Comparison of ENCODE assay signal across 8 mouse cellular contexts in genomic region chr13:119487880-119488580, GRCm38 (mm10). TPM values are rescaled to one million over a fixed set of nuclear protein-coding genes. Genes with fewer than 3 reads are reported as not detected.
DNase-seq lines count a peak whose midpoint lies in the region; ATAC-seq and TF ChIP-seq lines count a peak whose summit lies in the region.

Tmem267 (plus strand) TSS chr13:119488039.
3110070M22Rik (minus strand) TSS chr13:119488383.

- H3K9me3 ChIP-seq in heart, embryonic 16.5 days (replicated peaks; ENCODE audit: control insufficient read depth, low read length) = peaks cover 11% of the 10 kb centered on the region
- H3K9me3 ChIP-seq in liver, embryonic 13.5 days (replicated peaks) = peaks cover 15% of the 10 kb centered on the region

- 77% methylated on average over 87 of the region's 87 CpGs for WGBS in heart, embryonic 16.5 days
- WGBS in liver, embryonic 13.5 days (ENCODE audit: insufficient replicate concordance) = 76% methylated on average over 87 of the region's 87 CpGs
- WGBS in olfactory bulb, adult 2 months = 68% methylated on average over 87 of the region's 87 CpGs
- 79% methylated on average over 87 of the region's 87 CpGs for WGBS in thymus, adult 2 months

- H3K4me2 ChIP-seq in heart, embryonic 16.5 days (ENCODE audit: low read depth, low read length) = peak within 1 kb of the TSS; percentile 39
- no peak within 1 kb of the TSS for H3K4me2 ChIP-seq in liver, embryonic 13.5 days

- H3K4me3 ChIP-seq in heart, embryonic 16.5 days (ENCODE audit: low read length) = no peak within 1 kb of the TSS
- H3K4me3 ChIP-seq in liver, embryonic 13.5 days (replicated peaks) = no peak within 1 kb of the TSS
- H3K4me3 ChIP-seq in olfactory bulb, adult 2 months (ENCODE audit: insufficient read depth, low read depth, low read length) = no peak within 1 kb of the TSS
- H3K4me3 ChIP-seq in thymus, adult 2 months (ENCODE audit: control insufficient read depth, insufficient read depth, low read length) = no peak within 1 kb of the TSS

- TF ChIP-seq CTCF in olfactory bulb, adult 2 months (IDR thresholded peaks at IDR 0.05; ENCODE audit: insufficient read depth, low read depth, low read length) = 0 out of 2 replicates have a peak, but pooled peaks have one; percentile 7
- TF ChIP-seq CTCF in thymus, adult 2 months (IDR thresholded peaks at IDR 0.05; ENCODE audit: borderline replicate concordance, control insufficient read depth, extremely low read depth, insufficient read depth, low read length, poor library complexity) = no peak; the same call in 1 of the 2 replicates

- H3K27me3 ChIP-seq in heart, embryonic 16.5 days (ENCODE audit: control insufficient read depth, insufficient read depth, low read length) = no peaks in the 10 kb centered on the region
- no peaks in the 10 kb centered on the region for H3K27me3 ChIP-seq in liver, embryonic 13.5 days
- no peaks in the 10 kb centered on the region for H3K27me3 ChIP-seq in thymus, adult 2 months (ENCODE audit: control insufficient read depth, insufficient read depth, low read length)

- no peak for ATAC-seq in heart, embryonic 16.5 days (replicated peaks; ENCODE audit: extremely low read depth, insufficient read depth, low FRiP score)
- ATAC-seq in liver, embryonic 13.5 days (ENCODE audit: low read depth) = no peak

- peak; percentile 84 to 90 for DNase-seq in B cell, adult 2 months
- peak; percentile 73 to 94 for DNase-seq in adrenal gland, postnatal 4 days (ENCODE audit: low spot score in 2 of 2)
- DNase-seq in fibroblast of lung, adult 2 months (ENCODE audit: low read depth) = peak; percentile 26
- peak; percentile 88 to 93 for DNase-seq in kidney, postnatal 36 days
- peak; percentile 73 for DNase-seq in liver, embryonic 13.5 days
- peak; percentile 78 for DNase-seq in thymus, adult 2 months

- no peaks in the 10 kb centered on the region for H3K4me1 ChIP-seq in heart, embryonic 16.5 days (ENCODE audit: control insufficient read depth, insufficient read depth, low read length)
- H3K4me1 ChIP-seq in liver, embryonic 13.5 days (replicated peaks) = no peaks in the 10 kb centered on the region
- H3K4me1 ChIP-seq in olfactory bulb, adult 2 months (ENCODE audit: control insufficient read depth, insufficient read depth, low read length) = peaks cover 2% of the 10 kb centered on the region; the same call in 1 of the 2 replicates
- no peaks in the 10 kb centered on the region for H3K4me1 ChIP-seq in thymus, adult 2 months (replicated peaks; ENCODE audit: control insufficient read depth, insufficient read depth, low read length)

- H3K9ac ChIP-seq in heart, embryonic 16.5 days (ENCODE audit: low read length) = peak within 1 kb of the TSS; percentile 39
- peak within 1 kb of the TSS; percentile 63 for H3K9ac ChIP-seq in liver, embryonic 13.5 days

- H3K27ac ChIP-seq in heart, embryonic 16.5 days (ENCODE audit: low read length) = 0 out of 2 replicates have a peak within 1 kb of the TSS, but pooled peaks have one; percentile 25
- no peak within 1 kb of the TSS for H3K27ac ChIP-seq in liver, embryonic 13.5 days
- peak within 1 kb of the TSS; percentile 88 for H3K27ac ChIP-seq in olfactory bulb, adult 2 months (ENCODE audit: insufficient read depth, low read depth, low read length)
- no peak within 1 kb of the TSS for H3K27ac ChIP-seq in thymus, adult 2 months (ENCODE audit: control insufficient read depth, insufficient read depth, low read length)

- H3K36me3 ChIP-seq in heart, embryonic 16.5 days (ENCODE audit: control insufficient read depth, insufficient read depth) = peaks cover 26% of the 10 kb centered on the region
- H3K36me3 ChIP-seq in liver, embryonic 13.5 days = peaks cover 18% of the 10 kb centered on the region
- H3K36me3 ChIP-seq in thymus, adult 2 months (ENCODE audit: control insufficient read depth, insufficient read depth, low read length) = peaks cover 2% of the 10 kb centered on the region

- TF ChIP-seq POLR2A in olfactory bulb, adult 2 months (IDR thresholded peaks at IDR 0.05; ENCODE audit: insufficient read depth, low read depth, low read length) = peak; percentile 84
- no peak for TF ChIP-seq POLR2A in thymus, adult 2 months (IDR thresholded peaks at IDR 0.05; ENCODE audit: control insufficient read depth, extremely low read depth, insufficient read depth, low read length, poor library complexity)

RNA-seq across cellular contexts. Expression of gene Tmem267, which starts in this region (rescaled TPM):
- total RNA-seq in adrenal gland, postnatal 4 days (2021) = 10 to 100 TPM; 12.1 to 13.2 TPM
- polyA plus RNA-seq in heart, embryonic 16.5 days (2015; fragmentation: Nextera tagmentation; extraction: Ambion mirVana) = 0.95 and 1.7 TPM in 2 replicates
- 0.45 and 0.86 TPM in 2 replicates for polyA plus RNA-seq in liver, embryonic 13.5 days (2015; fragmentation: Nextera tagmentation; extraction: Ambion mirVana)
- not detected in 2 replicates for polyA plus RNA-seq in olfactory bulb, adult 2 months (2012; ENCODE audit: insufficient read depth, insufficient read length, low replicate concordance, missing spikeins)
- 6.7 and 10.4 TPM in 2 replicates for polyA plus RNA-seq in thymus, adult 2 months (2012; rRNA removed)

RNA-seq across cellular contexts. Expression of gene 3110070M22Rik, which starts in this region (rescaled TPM):
- total RNA-seq in adrenal gland, postnatal 4 days (2021) = 1 to 10 TPM; 1.7 to 2.0 TPM
- polyA plus RNA-seq in heart, embryonic 16.5 days (2015; fragmentation: Nextera tagmentation; extraction: Ambion mirVana) = 0.74 and 0.96 TPM in 2 replicates
- polyA plus RNA-seq in liver, embryonic 13.5 days (2015; fragmentation: Nextera tagmentation; extraction: Ambion mirVana) = 0.35 and 0.37 TPM in 2 replicates
- not detected in 2 replicates for polyA plus RNA-seq in olfactory bulb, adult 2 months (2012; ENCODE audit: insufficient read depth, insufficient read length, low replicate concordance, missing spikeins)
- 1.2 and 1.6 TPM in 2 replicates for polyA plus RNA-seq in thymus, adult 2 months (2012; rRNA removed)

Comparison
In these comparisons a context has a peak if more than half of its experiments do, and no peak if none do; other contexts are left out.
1. Peak in DNase-seq and H3K9ac ChIP-seq in liver, embryonic 13.5 days; RNA of the genes that start here not detected or under 1 TPM.
2. DNase-seq: peak in every context shown above with its lines; median percentile 90 in kidney, postnatal 36 days; 87 in B cell, adult 2 months; 84 in adrenal gland, postnatal 4 days; 78 in thymus, adult 2 months; 73 in liver, embryonic 13.5 days; 26 in fibroblast of lung, adult 2 months.
3. H3K27ac ChIP-seq: peak in heart, embryonic 16.5 days (single experiment) and olfactory bulb, adult 2 months (single experiment); none in liver, embryonic 13.5 days (single experiment) and thymus, adult 2 months (single experiment).